Mouse (Mus musculus): ENCODE measurements around the gene Pacs1. TPM values are rescaled to one million over a fixed set of nuclear protein-coding genes. Genes with fewer than 3 reads are reported as not detected.

Pacs1 gene
- polyA plus RNA-seq, 1 experiment from 2014 or later: 3.3 TPM

DNA sequence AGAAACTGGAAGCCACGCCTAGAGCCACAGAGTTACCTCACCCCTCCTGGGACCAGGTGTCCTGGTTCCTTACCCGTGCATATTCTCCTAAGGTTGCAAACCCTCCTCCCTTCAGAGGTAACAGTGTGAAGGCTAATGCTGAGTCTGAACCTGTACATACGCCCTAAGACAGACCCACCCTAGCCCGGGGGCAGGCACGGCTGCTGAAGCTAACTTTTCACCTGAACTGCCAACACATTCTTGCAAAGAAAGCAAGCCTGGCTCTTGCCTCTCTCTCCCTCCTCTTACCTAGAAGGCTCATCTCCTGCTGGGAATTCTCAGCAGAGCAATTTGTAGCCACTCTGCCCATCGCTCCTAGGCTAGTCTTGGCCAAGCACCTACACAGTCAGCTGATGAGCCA is 27.7 kb upstream of the Pacs1 start:
- no peak overlapping the region for H3K4me3 ChIP-seq (ENCODE audit: low read depth, low read length)
- H3K27me3 ChIP-seq (ENCODE audit: insufficient read depth, low read length): peaks cover 5% of the 10 kb centered on the region; the same call in 1 of the 2 replicates
- no peak overlapping the region for H3K27ac ChIP-seq (ENCODE audit: low read depth)
- no peak for TF ChIP-seq EP300 (IDR thresholded peaks at IDR 0.05; ENCODE audit: low read depth)
- TF ChIP-seq CTCF (IDR thresholded peaks at IDR 0.05; ENCODE audit: low read depth): no peak
- H3K9me3 ChIP-seq (ENCODE audit: low read length): no peaks in the 10 kb centered on the region
- WGBS (ENCODE audit: insufficient replicate concordance): 76% methylated on average over 6 of the region's 6 CpGs
- no peaks in the 10 kb centered on the region for H3K36me3 ChIP-seq (replicated peaks; ENCODE audit: insufficient read depth, low read length)
- no peak overlapping the region for H3K4me2 ChIP-seq (ENCODE audit: low read depth, low read length)
- H3K9ac ChIP-seq (replicated peaks): no peak overlapping the region
- ATAC-seq (no peak), DNase-seq (no peak)
- H3K4me1 ChIP-seq (ENCODE audit: insufficient read depth): peaks cover 7% of the 10 kb centered on the region

DNA sequence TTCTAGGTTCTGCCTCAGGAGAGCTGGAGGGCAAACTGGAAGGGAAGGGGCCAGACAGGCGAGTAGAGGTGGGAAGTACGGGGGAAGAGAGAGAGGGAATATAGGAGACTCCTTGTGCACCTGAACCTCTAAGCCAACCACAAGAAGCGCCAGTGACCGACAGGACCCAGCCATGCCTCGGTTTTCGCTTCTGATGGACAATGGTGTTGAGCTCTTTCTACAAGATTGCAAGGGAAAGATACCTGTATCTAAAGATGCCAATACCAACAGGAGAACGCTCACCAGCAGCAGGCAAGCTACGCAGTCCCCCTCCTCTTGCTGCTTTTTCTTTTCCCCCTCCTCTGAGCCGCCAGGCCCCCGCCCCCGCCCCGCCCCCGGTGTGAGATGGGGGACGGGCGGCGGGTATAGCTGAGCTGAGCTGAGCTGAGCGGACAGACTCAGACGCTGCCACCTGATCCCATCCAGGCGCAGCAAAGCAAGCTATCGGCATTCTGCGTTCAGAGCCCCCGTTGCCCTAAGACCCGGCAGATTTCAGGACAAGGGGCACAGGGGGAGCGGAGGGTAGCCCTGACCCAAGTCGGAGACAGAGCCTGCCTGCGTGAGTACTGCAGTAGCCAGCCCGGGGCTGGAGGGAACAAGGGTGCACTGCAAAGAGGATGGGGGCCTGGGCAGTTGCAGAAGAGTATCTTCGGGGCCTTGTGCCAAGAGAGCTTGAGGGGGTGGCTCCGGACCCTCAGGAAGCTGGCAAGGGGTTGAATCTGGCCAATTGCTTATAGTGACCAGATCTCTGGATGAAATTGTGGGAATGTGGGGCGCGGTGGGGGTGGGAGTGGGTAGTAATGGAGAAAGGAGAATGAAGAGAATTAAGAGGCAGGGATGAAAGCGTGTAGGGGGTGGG is 25.2 kb upstream of the Pacs1 start, which contains the start of gene Gal3st3:
TSS of gene Gal3st3 (plus strand) at position 429 of the 898 bp plus-strand sequence.
- Histone ChIP-seq H3K4me2 (ENCODE audit: low read depth, low read length) (peak within 1 kb of the TSS; percentile 40; the same call in 1 of the 2 replicates), H3K36me3 (replicated peaks; ENCODE audit: insufficient read depth, low read length) (peaks cover under 1% of the 10 kb centered on the region; the same call in 1 of the 2 replicates), H3K4me3 (ENCODE audit: low read depth, low read length) (no peak within 1 kb of the TSS), H3K4me1 (ENCODE audit: insufficient read depth) (peaks cover 13% of the 10 kb centered on the region), H3K9me3 (ENCODE audit: low read length) (no peaks in the 10 kb centered on the region), H3K9ac (replicated peaks) (no peak within 1 kb of the TSS), H3K27me3 (ENCODE audit: insufficient read depth, low read length) (peaks cover 5% of the 10 kb centered on the region; the same call in 1 of the 2 replicates), H3K27ac (ENCODE audit: low read depth) (no peak within 1 kb of the TSS)
- ATAC-seq: no peak
- TF ChIP-seq EP300 (IDR thresholded peaks at IDR 0.05; ENCODE audit: low read depth): no peak
- TF ChIP-seq CTCF (IDR thresholded peaks at IDR 0.05; ENCODE audit: low read depth): no peak
- DNase-seq: no peak
- 20% methylated on average over 31 of the region's 32 CpGs for WGBS (ENCODE audit: insufficient replicate concordance)

DNA sequence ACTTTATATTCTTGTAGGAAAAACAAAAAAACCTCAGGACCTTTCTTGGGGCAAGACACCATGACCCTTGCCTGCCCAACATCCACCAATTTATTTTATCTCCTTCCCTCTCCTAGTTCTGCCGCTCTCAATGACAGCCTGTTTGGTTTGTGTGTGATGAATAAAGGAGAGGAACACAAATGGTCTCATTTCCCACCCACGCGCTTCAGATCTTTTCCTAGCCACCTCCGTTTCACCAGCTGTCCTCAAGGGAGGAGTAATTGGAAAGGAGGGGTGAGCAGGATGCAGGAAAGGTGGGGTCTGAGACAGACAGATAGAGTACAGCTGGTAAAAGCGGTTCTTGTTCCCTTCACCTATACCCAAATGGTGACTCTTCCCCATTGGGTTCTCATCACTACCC is 23.7 kb upstream of the Pacs1 start:
- Histone ChIP-seq H3K4me1 (ENCODE audit: insufficient read depth) (peaks cover 13% of the 10 kb centered on the region), H3K9ac (replicated peaks) (no peak overlapping the region), H3K36me3 (replicated peaks; ENCODE audit: insufficient read depth, low read length) (peaks cover 12% of the 10 kb centered on the region), H3K4me3 (ENCODE audit: low read depth, low read length) (no peak overlapping the region), H3K27ac (ENCODE audit: low read depth) (no peak overlapping the region), H3K9me3 (ENCODE audit: low read length) (no peaks in the 10 kb centered on the region), H3K27me3 (ENCODE audit: insufficient read depth, low read length) (peaks cover 5% of the 10 kb centered on the region; the same call in 1 of the 2 replicates), H3K4me2 (ENCODE audit: low read depth, low read length) (no peak overlapping the region)
- WGBS (ENCODE audit: insufficient replicate concordance): 69% methylated on average over 5 of the region's 5 CpGs
- ATAC-seq (no peak), DNase-seq (no peak)
- TF ChIP-seq EP300 (IDR thresholded peaks at IDR 0.05; ENCODE audit: low read depth): no peak
- no peak for TF ChIP-seq CTCF (IDR thresholded peaks at IDR 0.05; ENCODE audit: low read depth)

DNA sequence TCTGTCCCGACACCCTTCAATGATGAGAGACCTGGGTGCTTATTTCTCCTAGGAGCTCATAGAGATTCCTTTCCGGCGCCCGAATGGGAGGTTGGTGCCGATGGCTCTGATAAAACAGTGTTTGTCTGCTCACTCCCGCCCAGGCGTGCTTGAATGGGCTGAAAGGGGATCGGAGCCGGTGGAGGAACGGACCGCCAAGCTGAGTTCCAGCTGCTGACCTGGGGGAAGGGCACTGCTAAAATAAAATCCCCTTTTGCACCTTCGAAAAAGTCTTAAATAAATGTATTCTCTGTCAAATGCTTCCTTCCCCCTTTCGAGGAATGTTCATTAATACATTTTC is 22.8 kb upstream of the Pacs1 start:
- DNase-seq: no peak
- peak overlapping the region; percentile 89 for H3K4me2 ChIP-seq (ENCODE audit: low read depth, low read length)
- 4% methylated on average over 13 of the region's 13 CpGs for WGBS (ENCODE audit: insufficient replicate concordance)
- H3K9ac ChIP-seq (replicated peaks): peak overlapping the region; percentile 59
- peak overlapping the region; percentile 93 for H3K4me3 ChIP-seq (ENCODE audit: low read depth, low read length)
- peak; percentile 39 for ATAC-seq
- H3K27ac ChIP-seq (ENCODE audit: low read depth): peak overlapping the region; percentile 68
- peaks cover 5% of the 10 kb centered on the region; the same call in 1 of the 2 replicates for H3K27me3 ChIP-seq (ENCODE audit: insufficient read depth, low read length)
- peaks cover 20% of the 10 kb centered on the region for H3K36me3 ChIP-seq (replicated peaks; ENCODE audit: insufficient read depth, low read length)
- peaks cover 13% of the 10 kb centered on the region for H3K4me1 ChIP-seq (ENCODE audit: insufficient read depth)
- H3K9me3 ChIP-seq (ENCODE audit: low read length): no peaks in the 10 kb centered on the region
- no peak for TF ChIP-seq EP300 (IDR thresholded peaks at IDR 0.05; ENCODE audit: low read depth)
- no peak for TF ChIP-seq CTCF (IDR thresholded peaks at IDR 0.05; ENCODE audit: low read depth)

DNA sequence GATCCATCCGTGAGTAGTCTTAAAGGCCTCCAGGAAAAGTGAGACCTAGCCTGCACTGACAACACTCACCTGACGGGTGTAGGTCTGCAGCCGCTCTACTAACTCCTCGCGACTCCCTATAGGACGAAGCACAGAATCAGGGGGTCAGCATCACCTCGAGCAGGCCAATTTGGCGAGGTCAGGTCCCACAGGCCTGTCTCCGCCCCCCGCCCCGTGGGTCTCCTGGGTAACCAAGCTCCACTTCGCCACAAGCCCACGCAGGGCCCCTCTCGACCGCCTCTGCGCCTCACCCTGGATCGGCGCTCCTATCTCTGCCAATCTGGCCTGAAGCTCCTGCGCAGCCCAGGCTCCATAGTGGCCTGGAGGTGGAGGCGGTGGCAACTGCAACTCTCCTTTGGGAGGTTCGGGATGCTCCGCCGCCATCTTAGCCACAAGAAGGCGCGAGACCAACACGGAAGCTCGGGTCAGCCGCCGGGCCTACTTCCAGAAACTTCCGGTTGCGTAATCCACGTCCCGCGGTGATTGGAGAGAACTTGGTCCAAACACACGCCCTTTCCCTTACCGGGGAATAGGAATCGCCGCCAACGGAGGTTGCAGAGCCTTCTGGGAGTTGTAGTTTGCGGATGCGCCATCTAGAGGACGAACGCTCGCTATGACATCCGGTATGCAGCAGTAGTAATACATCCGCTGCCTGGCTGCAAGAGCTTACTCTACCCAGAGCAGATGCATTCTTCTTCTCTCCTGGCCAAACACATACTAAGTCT is 22.2 kb upstream of the Pacs1 start, which contains the start of gene Sf3b2:
TSS of gene Sf3b2 (minus strand) at position 484 of the 764 bp plus-strand sequence.
- peak within 1 kb of the TSS; percentile 93 for H3K4me3 ChIP-seq (ENCODE audit: low read depth, low read length)
- H3K4me1 ChIP-seq (ENCODE audit: insufficient read depth): peaks cover 13% of the 10 kb centered on the region
- ATAC-seq: peak; percentile 98
- no peaks in the 10 kb centered on the region for H3K9me3 ChIP-seq (ENCODE audit: low read length)
- peaks cover 26% of the 10 kb centered on the region for H3K36me3 ChIP-seq (replicated peaks; ENCODE audit: insufficient read depth, low read length)
- peaks cover 5% of the 10 kb centered on the region; the same call in 1 of the 2 replicates for H3K27me3 ChIP-seq (ENCODE audit: insufficient read depth, low read length)
- under 1% methylated on average over 46 of the region's 46 CpGs for WGBS (ENCODE audit: insufficient replicate concordance)
- TF ChIP-seq EP300 (IDR thresholded peaks at IDR 0.05; ENCODE audit: low read depth) (peak; percentile 77; the same call in 1 of the 2 replicates), CTCF (IDR thresholded peaks at IDR 0.05; ENCODE audit: low read depth) (peak; percentile 94)
- H3K9ac ChIP-seq (replicated peaks): peak within 1 kb of the TSS; percentile 87
- peak within 1 kb of the TSS; percentile 89 for H3K4me2 ChIP-seq (ENCODE audit: low read depth, low read length)
- peak; percentile 98 for DNase-seq
- H3K27ac ChIP-seq (ENCODE audit: low read depth): peak within 1 kb of the TSS; percentile 83

DNA sequence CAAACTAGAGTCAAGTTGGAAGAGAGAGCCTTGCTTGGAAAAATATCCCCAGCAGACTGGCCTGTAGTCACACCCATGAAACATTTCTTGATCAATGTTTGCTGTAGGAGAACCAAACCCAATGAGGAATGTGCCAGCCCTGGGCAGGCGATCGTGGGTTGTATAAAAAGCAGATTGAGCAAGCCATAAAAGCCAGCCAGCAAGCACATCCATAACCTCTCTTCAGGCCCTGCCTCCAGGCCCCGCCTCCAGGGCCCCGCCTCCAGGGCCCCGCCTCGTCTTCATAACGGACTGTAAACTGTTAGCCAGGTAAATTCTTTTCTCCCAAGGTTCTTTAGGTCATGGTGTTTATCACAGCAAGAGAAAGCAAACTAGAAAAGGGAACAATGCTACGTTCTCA is 5.5 kb upstream of the Pacs1 start:
- H3K27ac ChIP-seq (ENCODE audit: low read depth): no peak overlapping the region
- no peak overlapping the region for H3K4me2 ChIP-seq (ENCODE audit: low read depth, low read length)
- TF ChIP-seq CTCF (IDR thresholded peaks at IDR 0.05; ENCODE audit: low read depth) (no peak), EP300 (IDR thresholded peaks at IDR 0.05; ENCODE audit: low read depth) (no peak)
- H3K4me3 ChIP-seq (ENCODE audit: low read depth, low read length): no peak overlapping the region
- H3K9ac ChIP-seq (replicated peaks): no peak overlapping the region
- peaks cover 13% of the 10 kb centered on the region for H3K4me1 ChIP-seq (ENCODE audit: insufficient read depth)
- H3K9me3 ChIP-seq (ENCODE audit: low read length): no peaks in the 10 kb centered on the region
- no peaks in the 10 kb centered on the region for H3K27me3 ChIP-seq (ENCODE audit: insufficient read depth, low read length)
- DNase-seq: peak; percentile 49
- WGBS (ENCODE audit: insufficient replicate concordance): 73% methylated on average over 8 of the region's 8 CpGs
- ATAC-seq: peak; percentile 81
- peaks cover 76% of the 10 kb centered on the region for H3K36me3 ChIP-seq (replicated peaks; ENCODE audit: insufficient read depth, low read length)
